Mouse (Mus musculus) right cerebral cortex, postnatal 25 days (tissue): ENCODE results near the gene Syt2.

Experiments
- DNase-seq: peaks from one replicate; pipeline ENCODE4 v3.0.0; 2022

Syt2 gene

DNA sequence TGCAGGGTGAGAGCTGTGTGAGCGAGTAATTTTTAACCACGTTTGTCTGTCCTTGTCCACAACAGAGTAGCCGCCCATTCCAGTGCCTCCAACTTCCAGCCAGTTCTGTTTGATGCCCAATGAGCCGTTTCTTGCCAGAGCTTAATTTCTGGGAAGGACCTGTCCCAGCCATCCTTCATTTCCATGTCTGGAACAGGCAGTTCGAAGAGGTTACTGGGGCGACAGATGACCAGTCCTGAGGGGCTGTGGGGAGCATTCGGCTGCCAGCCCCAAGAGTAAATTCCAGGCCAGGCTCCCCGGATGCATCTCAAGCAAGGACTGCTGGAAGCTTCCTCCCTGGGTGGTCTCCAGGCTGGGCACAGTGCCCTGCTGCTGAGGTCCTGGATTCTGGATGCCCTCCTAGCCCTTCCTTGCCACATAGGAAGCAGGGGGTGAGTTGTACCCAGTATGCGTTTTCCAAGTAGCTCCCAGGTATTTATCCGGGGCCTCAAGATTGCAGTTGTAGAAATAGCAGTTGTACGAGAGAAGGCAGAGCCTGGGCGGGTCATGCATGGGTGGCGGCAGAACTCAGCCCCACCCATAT lies 4.9 kb downstream of the Syt2 start:
- no peak for DNase-seq

GRCm38 (mm10) chr1:134651851-134652398 lies 5.4 kb downstream of the Syt2 start:
- DNase-seq = no peak

DNA sequence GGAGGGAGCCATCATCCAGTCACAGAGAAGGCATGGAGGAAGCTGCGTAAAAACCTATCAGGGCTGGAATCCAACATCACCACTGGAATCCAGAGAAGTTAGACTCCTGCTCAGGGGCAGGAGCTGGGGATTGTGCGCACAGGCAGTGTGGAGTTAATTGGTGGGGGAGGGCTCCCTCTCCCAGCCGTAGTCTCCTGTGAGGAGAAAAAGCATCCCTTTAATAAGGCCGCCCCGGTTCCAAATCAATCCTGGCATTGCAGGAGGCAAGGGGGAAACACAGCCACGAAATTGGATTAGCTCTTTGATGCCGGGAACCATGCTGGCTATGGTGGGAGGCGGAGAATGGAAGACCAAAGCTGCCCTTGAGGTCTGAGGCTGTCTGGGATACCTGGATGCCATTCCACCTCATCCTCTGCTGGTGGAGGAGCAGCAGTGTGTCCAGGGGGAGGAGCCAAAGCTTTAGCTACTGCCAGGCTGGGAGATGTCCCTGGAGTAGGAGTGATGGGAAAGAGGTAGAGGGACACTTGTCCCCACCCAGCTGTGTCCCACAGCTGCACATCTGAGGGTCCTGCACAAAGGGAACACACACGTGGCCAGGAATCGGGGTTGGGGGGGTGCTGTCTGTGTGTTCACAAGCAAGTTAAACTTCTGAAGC lies 7.3 kb downstream of the Syt2 start:
- no peak for DNase-seq

DNA sequence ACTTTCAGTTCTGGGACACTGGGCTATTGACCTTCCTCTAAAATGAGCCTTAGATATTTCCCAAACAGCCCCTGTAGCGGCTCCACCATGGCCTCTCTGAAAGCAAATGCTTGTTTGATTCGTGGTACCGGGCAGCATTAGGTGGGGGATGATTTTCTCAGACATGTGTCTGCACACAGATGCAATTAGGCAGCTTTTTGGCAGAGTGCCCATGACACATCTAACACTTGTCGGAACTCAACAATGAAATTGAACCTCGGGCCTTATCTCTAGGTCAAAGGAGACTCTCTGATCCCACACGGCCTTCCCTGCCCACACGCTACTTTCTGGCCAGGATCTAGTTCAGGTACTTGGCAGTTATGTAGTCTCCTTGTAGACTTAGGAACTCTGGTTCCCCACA lies 12.4 kb downstream of the Syt2 start:
- DNase-seq = no peak

GRCm38 (mm10) chr1:134660163-134660562 lies 13.7 kb downstream of the Syt2 start:
- DNase-seq = no peak

GRCm38 (mm10) chr1:134671234-134672070 lies 25.0 kb downstream of the Syt2 start:
- DNase-seq = no peak

DNA sequence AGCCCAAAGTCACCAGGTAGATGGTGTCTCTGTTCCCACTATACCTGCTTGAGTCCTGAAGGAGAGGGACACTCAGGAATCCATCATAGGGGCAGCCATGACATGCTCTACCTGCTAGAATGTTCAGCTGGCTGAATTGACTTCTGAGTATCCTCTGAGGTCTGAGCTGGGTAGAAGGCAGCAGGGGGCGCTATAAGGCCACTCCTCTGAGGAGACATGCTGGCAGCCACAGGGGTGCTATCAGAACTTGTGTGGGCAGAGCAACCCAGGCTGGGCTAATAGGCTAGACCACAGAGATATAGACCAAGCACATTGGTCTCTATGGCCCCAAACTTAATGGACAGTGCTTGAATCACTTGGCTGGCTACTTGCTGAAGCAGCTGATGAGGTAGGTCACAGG lies 27.8 kb downstream of the Syt2 start:
- no peak for DNase-seq

DNA sequence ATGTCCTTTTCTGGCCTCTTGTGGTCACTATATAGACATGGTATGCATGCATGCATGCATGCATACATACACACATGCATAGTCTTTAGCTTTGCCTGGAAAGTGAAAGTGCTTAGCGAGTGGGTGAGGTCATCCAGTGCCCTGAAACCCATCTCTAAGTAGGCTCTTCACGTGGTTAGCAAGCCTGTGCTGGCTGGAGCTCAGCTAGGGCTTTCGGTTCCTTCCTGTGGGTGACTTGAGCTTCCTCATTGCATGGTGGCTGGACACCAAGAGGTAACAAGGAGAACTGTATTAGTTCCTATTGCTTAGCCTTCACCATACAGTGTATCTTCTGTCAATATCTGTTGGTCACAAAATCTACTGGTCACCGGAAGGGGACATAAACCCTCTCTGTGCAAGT lies 33.0 kb downstream of the Syt2 start:
- DNase-seq = no peak

DNA sequence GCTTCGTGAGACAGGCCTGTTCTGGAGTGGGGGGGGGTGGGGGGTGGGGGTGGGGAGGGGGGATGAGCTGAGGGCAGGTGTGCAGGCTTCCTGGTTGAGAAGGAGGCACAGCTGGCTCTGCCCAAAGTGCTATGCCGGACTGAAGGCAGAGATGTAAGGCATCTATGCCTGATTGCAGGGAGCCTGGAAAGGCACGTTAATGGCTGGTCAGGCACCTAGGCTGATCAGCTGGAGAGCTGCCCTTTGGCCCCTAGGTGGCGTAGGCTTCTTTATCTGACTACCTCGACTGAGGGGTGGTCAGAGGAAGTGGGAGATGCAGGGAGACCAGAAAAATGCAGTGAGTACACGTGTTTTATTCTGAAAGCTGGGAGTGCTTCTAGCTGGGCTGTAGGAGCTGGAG lies 34.1 kb downstream of the Syt2 start:
- DNase-seq = no peak

DNA sequence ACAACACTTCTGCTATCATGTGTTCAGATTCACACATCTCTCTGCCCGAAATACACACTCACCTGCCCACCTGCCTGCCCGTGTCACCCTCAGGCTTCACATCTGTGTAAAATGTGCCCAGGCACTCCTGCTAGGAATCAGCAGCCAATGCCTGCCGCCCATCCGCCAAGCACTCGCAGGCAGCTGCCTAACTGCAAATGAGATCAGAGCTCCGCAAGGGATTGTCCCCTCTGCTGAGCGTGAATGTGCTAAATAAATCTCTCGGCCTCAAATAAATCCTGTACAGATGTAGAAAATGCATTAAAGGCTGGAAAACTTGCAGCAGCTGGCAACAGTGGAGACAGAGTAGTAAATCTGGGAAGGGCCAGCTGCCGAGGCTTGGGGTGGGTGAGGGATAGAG lies 36.0 kb downstream of the Syt2 start:
- peak; percentile 17 for DNase-seq

DNA sequence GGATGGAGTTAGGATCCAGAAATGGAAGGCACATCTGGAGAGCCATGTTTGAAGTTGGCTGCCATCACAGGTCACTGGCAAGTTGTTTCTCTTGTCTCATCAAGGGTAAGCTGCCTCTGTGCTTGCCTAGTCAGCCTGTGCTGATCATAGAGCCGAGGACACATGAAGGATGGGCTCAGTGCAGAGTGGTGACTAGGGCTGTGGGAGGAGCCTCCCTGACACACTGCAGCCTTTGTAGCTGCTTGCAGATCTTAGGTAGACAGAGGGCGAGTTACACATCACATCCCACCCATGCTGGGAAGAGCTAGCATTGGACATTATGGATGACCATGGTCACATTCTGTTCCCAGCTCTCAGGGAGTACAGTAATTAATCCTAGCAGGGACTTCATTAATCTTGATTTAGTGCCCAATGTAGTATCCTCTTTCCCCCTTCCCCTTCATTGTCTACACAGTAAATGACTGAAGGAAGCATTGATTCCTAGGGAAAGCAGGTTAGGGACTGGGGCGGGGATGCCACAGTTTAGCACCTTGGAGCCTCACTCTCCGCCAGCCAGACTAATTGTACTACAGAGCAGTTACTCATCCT lies 40.5 kb downstream of the Syt2 start:
- no peak for DNase-seq

- DNase-seq = no peak
Measured at GRCm38 (mm10) chr1:134696302-134696701, 49.8 kb downstream of the Syt2 start.

- DNase-seq = no peak
Measured at GRCm38 (mm10) chr1:134697073-134697472, 50.6 kb downstream of the Syt2 start.

GRCm38 (mm10) chr1:134697522-134698250 lies 51.2 kb downstream of the Syt2 start:
- no peak for DNase-seq

DNA sequence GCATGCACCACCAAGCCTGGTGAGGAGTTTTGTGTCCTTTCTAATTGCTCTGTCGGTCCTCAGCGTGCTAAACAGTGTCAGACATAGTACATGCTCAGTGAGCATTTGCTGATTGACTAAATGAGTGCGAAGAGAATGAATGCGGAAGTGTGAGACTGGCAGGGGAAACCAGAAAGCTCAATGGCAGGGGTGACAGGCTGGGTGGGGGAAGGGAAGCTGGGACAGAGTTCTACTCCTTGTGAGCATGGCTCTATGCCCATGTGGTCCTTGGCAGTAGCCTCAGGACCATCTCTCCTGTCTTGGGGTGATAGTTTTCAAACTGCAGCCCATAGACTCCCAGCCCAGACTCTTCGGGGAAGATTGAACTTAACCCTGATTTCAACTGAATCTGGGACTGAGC lies 52.0 kb downstream of the Syt2 start:
- no peak for DNase-seq

GRCm38 (mm10) chr1:134699390-134699789 lies 52.9 kb downstream of the Syt2 start:
- DNase-seq = no peak

GRCm38 (mm10) chr1:134700151-134700550 lies 53.7 kb downstream of the Syt2 start:
- no peak for DNase-seq

- no peak for DNase-seq
Measured at GRCm38 (mm10) chr1:134700634-134701033, 54.2 kb downstream of the Syt2 start.

DNA sequence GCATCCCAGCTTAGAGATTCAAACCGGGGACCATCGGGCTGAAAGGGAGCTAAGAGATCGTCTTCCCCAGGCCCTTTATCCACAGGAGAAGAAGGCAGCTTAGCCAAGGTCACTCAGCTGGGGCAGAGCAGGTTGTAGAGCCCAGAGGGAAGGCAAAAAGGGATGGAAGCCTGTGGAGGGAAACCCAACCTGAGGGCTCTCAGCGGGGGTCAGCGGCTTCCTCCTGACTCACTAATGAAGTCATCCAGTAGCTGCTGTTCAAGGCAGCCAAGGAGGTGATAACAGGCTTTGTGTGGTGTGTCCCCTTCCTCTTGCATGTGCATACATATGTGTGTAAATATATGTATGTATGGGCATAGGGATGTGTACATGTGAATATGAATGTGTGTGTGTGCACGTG lies 54.7 kb downstream of the Syt2 start:
- DNase-seq = no peak

DNA sequence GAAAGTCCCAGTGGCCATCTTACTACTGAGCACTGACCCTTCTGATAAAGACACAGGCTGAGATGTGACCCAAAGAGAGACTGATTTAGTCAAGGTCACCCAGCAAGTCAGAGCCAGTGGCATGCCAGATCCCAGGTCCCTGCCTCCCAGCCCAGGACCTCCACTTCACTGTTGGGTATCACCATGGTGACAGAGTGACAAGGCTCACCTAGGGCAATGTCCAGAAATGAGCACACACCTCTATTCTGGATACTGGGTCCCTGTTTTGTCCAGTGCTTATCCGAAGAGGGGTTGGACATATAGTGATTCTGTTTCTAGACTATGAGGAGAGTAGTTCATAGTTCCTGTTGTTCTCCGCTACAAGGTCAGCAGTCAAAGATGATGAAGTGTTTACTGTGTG lies 56.8 kb downstream of the Syt2 start:
- no peak for DNase-seq

GRCm38 (mm10) chr1:134704396-134705306 lies 58.2 kb downstream of the Syt2 start:
- DNase-seq = no peak

DNA sequence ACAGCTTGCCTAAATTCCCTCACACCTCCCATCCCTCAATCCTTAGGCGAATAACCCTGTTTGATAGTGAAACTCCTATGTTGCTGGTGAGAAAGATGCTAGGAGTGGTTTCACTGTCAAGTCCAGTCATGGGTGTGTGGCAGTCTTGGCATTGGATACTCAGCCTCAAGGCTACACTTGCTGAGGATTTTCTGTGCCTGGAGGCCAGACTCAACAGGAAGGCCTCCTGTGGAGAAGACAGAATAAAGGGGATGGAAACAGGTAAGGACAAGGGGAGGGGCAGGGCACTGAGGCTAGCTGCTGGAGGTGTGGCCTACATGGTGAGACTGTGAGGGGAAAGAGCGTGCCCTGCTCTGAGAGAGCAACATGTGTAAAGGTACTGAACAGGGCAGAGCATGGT lies 60.1 kb downstream of the Syt2 start:
- DNase-seq = no peak
